ENCODE assay signal across 8 mouse cellular contexts in genomic region chr11:4637534-4638234, GRCm38 (mm10). TPM values are rescaled to one million over a fixed set of nuclear protein-coding genes. Genes with fewer than 3 reads are reported as not detected.
DNase-seq lines count a peak whose midpoint lies in the region; ATAC-seq and TF ChIP-seq lines count a peak whose summit lies in the region.

Ascc2 (plus strand) TSS chr11:4637747.

- H3K9me3 ChIP-seq in hindbrain, embryonic 14.5 days (ENCODE audit: control insufficient read depth, low read length), result no peaks in the 10 kb centered on the region

- POLR2A ChIA-PET in Patski (lab: Charles Lee), result interaction anchor here (2.2 kb wide), 1 partner anchor 43 kb away, joined by 8 read pairs; the partner anchor contains the start of gene Mtmr3

- H3K4me1 ChIP-seq in hindbrain, embryonic 14.5 days (replicated peaks; ENCODE audit: control insufficient read depth, insufficient read depth, low read length), result peaks cover 9% of the 10 kb centered on the region

- ATAC-seq in Patski, result peak; percentile 68
- peak; percentile 92 for ATAC-seq in hindbrain, embryonic 14.5 days (ENCODE audit: low FRiP score)

- CTCF ChIA-PET in Patski (lab: Charles Lee), result interaction anchor here (1.6 kb wide), 1 partner anchor 53 kb away, joined by 3 read pairs; no protein-coding TSS in a partner anchor

- no peak for DNase-seq in Patski (ENCODE audit: low read depth, low spot score)
- DNase-seq in cerebellum, postnatal 14 days, result peak; percentile 85 to 89
- DNase-seq in frontal cortex, postnatal 25 days (ENCODE audit: low spot score in 2 of 2), result peak; percentile 74 to 78
- peak; percentile 80 for DNase-seq in hindbrain, embryonic 14.5 days (ENCODE audit: low spot score)
- DNase-seq in layer of hippocampus, postnatal 36 days, result peak; percentile 85
- peak; percentile 98 for DNase-seq in lung, postnatal 36 days
- DNase-seq in retina, postnatal 1 day, result peak; percentile 92
- peak; percentile 96 to 98 for DNase-seq in urinary bladder, adult 18-20 months (ENCODE audit: low spot score in 2 of 2)

- no peaks in the 10 kb centered on the region for H3K27me3 ChIP-seq in Patski
- H3K27me3 ChIP-seq in hindbrain, embryonic 14.5 days (ENCODE audit: control insufficient read depth, insufficient read depth, low read length), result no peaks in the 10 kb centered on the region

- no peak for TF ChIP-seq CTCF in Patski (IDR thresholded peaks at IDR 0.05)

- under 1% methylated on average over 35 of the region's 35 CpGs for WGBS in hindbrain, embryonic 14.5 days

- peak within 1 kb of the TSS; percentile 65 for H3K9ac ChIP-seq in hindbrain, embryonic 14.5 days

- in situ Hi-C loops in Patski (cut with MboI; ENCODE audit: low pct_unique_long_range_greater_than_20kb), result loop anchor here (5.0 kb wide), 1 partner anchor 40 kb away; no protein-coding TSS in a partner anchor

- no peak within 1 kb of the TSS for H3K27ac ChIP-seq in hindbrain, embryonic 14.5 days

- H3K4me2 ChIP-seq in hindbrain, embryonic 14.5 days (replicated peaks), result peak within 1 kb of the TSS; percentile 65

- peaks cover 15% of the 10 kb centered on the region for H3K36me3 ChIP-seq in hindbrain, embryonic 14.5 days (replicated peaks; ENCODE audit: control insufficient read depth, insufficient read depth)

- peak within 1 kb of the TSS; percentile 56 for H3K4me3 ChIP-seq in hindbrain, embryonic 14.5 days (replicated peaks; ENCODE audit: low read length)

RNA-seq across cellular contexts. Expression of gene Ascc2, which starts in this region (rescaled TPM):
- polyA plus RNA-seq in Patski (2021), result 32.6 TPM
- 19.5 and 20.2 TPM in 2 replicates for polyA plus RNA-seq in hindbrain, embryonic 14.5 days (2014; fragmentation: Nextera tagmentation; extraction: Ambion mirVana)
- total RNA-seq in layer of hippocampus, postnatal 36 days (2021), result 10 to 100 TPM; 22.2 to 25.8 TPM
